Mouse (Mus musculus): ENCODE measurements around the gene Rac3.

Rac3 gene

DNA sequence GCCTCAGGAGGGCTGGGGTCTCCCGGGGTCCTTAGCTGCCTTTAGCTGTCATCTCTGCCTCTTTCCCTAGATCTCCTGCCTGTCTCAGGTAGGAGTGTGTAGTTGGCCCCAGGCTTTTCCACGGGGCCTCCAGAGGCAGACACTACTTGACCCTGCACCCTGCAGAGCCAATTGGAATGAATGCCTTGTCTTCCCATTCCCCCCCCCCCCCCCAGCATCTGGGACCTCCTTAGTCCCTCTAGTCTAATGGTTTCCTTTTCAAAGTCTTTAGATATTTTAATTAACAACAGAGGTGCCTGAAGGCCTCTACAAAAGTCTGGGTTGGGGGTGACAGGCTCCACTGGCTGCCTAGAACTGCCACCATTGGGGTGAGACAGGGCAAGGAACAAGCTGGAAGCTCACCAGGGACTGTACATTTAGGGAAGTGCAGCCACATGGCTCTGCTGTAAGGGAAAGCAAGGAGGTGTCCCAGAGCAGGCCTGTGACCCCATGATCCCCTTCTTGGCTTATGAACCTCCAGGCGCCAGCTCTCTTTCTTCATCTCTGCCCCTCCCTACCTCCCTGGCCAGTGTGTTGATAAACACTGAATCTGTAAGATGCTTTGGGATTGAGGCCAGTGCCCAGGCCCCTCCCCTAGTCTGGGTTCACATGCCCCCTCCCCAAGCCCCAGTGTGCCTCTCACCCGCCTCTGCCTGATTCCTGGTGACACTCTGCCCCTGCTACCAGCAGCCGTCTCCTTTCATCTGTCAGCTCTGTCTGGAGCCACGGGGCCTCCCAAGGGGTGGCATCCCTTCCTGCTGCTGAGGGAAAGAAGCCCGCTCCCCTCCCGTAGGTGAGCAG, 16.6 kb upstream of the Rac3 start:
- in situ Hi-C loops (cut with MboI, MseI): no loop called here

DNA sequence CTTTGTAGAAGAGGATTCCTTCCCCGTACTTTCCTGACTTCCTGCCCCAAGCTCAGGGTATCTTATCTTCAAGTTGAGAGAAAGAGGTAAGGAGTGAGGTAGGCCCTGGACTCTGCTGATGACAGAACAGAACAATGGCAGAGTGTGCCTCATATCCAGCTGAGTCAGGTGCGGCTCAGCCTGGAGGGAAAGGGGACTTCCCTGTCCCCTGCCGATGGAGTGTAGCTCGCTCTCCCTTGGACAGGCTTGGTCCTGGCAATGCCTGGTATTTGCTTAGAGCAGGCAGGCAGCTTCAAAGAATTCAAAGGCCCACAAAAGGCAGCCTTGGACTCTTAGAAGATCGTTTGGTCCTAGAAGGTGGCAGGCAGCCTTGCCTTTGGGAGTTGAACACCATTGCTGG, 15.2 kb upstream of the Rac3 start:
- in situ Hi-C loops (cut with MboI, MseI): no loop called here

DNA sequence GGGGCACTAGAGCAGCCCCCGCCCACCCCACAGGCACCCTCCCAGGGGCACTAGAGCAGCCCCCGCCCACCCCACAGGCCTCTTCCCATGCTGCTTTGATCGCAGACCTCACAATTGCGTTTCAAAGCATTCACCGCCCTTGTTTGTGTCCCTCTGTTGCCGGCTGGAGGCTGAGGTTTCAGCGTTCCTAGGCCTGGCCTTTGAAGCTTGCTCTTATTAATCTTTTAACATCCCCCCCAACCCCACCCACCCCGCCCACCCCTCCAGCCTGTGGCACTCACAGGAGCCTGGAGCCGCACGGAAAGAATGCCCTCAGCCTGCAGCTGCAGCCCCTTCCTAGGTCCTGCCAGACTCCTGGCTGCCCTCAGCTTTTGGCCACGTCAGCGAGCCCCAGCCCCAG, 14.0 kb upstream of the Rac3 start:
- in situ Hi-C loops (cut with MboI, MseI): no loop called here

DNA sequence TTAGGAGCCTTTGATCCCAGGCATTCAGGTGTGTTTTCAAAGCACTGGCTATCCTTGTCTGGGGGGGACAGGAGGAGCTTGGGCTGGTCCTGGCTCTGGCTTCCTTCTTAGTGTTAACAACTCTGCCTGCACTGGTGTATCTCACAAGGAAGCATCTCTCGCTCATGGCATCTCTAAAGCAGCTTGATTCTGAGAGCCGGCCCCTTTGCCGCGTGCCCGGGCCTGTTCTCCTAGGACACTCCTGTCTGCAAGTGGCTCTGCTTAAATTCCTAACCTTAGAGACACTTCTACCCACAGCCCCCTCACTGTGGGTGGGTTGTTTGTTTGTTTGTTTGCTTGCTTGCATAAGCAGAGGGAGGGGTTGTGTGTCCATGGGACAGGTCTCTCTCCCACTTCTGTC, 13.3 kb upstream of the Rac3 start:
- in situ Hi-C loops (cut with MboI, MseI): no loop called here

DNA sequence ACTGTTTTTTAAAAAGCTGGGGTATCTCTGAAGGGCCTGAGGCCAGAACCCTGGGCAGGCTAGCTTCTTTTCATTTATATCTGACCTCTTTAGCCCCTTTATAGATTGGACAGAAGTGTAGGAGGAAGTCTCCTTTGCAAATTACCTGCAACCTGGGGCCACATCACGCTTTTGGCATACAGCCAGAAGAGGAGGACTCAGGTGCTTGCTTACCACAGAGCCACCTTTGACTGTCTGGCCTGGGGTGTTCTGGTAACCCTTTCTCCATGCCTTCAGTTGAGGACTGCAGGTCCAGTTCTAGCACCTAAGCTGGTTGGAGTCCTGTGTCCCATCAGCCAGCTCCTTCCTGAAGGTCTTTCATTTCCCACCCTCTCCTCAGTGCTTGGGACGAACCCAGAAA, 11.7 kb upstream of the Rac3 start:
- in situ Hi-C loops (cut with MboI, MseI): no loop called here

DNA sequence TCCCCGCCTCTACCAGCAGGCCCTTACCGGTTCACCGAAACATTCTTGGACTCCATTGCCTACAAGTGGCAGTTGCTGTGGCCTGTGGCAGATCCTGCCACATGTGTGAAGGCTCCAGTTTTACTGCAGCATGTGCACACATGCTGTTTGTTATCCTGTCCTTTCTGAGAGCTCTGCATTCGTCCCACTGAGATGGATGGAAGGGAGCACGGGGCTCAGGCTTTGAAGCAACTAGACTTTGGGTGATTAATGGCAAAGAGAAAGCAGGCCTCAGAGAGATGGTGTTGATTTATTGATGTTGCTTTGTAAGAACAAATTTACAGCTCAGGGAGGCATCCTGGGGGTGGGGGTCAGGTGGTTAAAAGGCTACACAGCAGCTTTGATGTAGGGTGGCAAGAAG, 10.6 kb upstream of the Rac3 start:
- in situ Hi-C loops (cut with MboI, MseI): loop anchor here (10.0 kb wide), 1 partner anchor 86 kb away; the partner anchor contains the start of gene Sirt7

DNA sequence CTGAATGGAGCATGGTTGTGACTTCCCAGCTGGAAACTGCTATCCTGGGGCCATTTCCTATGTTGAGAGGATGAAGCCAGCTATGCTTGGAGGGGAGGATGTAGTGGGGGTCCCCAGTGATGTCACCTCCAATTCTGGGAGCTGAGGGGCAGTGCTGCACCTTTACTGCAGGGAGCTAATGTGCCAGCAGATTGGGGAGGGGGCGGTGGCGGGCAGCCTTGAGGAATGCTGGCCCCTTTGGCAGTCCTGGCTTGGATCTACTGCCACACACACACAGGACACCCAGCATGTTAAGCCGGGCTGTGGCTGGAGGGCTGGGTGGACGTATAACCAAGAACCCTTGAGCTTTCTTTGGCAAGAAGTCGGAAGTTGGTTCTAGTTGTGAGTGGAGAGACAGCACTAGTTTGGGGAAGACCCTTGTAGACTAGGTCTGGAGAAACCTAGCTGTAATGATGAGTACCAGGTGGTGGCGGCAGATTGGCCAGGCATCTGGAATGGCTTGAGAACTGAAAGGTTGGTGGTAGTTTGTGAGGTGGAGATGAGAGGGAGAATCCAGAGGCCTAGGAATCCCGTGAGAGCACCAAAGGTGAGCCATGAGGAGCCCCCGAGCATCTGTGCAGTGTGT, 9.2 kb upstream of the Rac3 start:
- in situ Hi-C loops (cut with MboI, MseI): loop anchor here (10.0 kb wide), 1 partner anchor 87 kb away; the partner anchor contains the start of gene Sirt7

DNA sequence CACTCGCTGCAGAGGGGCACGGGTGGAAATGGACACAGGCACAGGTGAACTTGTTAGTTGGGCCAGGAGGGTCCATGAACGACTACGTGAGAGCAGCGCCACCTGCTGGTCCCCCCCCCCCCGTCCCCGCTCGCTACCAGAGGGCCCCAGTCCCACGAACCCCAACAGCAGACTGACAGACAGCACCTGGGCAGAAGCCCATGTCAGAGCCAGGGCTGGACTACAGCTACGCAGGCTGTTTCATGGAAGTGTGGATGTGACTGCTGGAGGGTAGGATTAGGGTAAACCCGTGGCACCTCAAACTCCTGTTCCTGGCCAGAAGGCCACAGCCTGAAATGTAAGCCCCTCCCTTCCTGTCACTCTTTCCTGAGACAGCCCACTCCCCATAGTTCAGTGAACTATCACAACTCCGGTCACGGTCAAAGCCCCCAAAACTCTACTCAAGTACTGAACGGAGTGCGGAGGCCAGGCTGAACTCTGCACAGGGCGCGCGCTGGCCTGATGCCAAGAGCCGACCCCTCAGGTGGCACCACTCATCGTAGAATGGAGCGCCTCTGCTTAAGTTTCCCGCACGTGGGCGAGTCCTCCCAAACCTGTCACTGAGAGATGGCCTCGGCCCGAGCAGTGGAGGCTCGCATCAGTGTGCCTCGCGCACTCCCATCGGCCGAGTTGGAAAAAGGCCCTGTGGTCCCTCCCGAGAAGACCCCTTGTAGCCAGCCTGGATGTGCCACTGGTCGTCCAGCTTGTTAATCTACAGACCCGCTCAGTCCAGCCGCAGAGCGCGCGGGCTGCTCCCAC, 8.3 kb upstream of the Rac3 start:
- in situ Hi-C loops (cut with MboI, MseI): loop anchor here (10.0 kb wide), 1 partner anchor 88 kb away; the partner anchor contains the start of gene Sirt7

DNA sequence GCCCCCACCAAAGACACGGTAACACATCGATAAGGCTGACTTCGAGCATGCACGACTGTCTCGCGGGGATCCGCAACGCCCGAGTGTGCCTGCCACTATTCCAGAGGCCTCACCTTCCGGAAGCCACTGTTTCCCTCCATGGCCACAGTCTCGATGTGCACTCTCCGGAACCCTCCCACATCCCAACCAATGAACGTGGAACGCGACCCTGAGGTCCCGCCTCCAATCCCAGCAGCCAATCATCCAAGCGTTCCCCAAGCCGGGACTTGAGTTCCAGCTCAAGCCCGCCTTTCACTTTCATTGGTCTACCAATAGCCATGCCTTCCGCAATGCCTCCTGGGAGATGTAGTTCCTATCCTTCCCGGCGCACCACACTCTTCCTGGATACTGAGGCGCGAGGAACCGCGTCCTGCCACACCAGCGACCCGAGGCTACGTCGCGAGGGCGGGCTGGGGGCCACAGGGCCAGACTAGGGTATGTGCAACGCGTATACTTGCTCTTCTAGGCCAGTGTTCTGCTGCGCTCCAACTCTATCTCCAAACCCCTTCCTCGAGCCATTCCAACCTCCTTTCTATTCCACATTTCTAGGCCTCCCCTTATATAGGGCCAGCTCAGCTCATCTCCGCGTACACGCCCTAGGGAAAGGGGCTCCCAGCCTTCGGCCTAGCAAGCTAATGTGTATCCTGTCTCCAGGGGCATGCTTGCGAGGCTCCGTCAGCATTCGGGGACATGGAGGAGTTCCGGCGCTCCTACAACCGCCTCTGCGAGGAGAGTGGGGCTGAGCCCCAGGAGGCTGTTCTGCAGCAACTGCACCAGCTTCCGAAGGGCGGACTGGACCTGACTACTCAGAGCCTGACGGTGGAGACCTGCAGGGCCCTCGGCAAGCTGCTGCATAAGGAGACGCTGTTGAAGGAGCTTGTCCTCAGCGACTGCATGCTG, 7.4 kb upstream of the Rac3 start, which contains the start of the genes Cenpx and Lrrc45:
Gene Cenpx, minus strand, starts transcription at position 159 of the 939 bp plus-strand sequence.
Gene Lrrc45, plus strand, starts transcription at position 346 of the 939 bp plus-strand sequence.
- in situ Hi-C loops (cut with MboI, MseI): loop anchor here (10.0 kb wide), 1 partner anchor 89 kb away; the partner anchor contains the start of gene Sirt7

DNA sequence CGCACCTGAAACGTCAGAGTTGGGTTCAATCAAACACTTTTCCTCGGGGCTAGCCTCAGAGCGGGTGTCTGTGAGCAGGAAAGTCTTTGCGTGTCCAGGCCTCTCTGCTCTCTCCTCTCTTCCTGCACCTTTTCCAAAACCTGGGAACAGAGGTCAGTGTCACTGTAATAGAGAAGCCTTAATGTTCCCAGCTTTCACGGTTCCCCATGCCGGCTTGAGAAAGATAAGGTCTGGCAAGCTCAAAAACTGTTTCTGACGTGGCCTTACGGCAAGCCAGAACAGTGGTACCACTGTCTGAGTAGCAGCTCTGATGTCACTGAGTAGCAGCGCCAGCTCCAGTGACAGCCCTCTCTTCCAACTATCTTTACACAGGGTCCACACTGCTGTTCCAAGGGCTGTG, 6.7 kb upstream of the Rac3 start:
- in situ Hi-C loops (cut with MboI, MseI): loop anchor here (10.0 kb wide), 1 partner anchor 90 kb away; the partner anchor contains the start of gene Sirt7

DNA sequence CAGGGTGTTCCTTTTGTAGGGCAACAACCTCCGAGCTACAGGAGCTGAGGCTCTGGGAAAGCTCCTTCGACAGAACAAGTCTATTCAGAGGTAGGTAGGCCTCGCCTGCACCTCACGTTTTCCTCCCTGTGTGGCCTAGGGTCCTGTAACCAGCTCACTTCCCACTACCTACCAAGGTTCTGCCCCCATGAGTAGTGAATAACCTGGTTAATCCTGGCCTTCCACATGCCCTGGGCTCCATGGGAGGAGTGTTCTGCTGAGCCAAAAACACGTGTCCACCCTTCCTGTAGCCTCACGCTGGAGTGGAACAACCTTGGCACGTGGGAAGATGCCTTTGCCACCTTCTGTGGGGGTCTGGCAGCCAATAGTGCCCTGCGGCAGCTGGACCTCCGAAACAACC, 6.1 kb upstream of the Rac3 start:
- in situ Hi-C loops (cut with MboI, MseI): loop anchor here (10.0 kb wide), 1 partner anchor 90 kb away; the partner anchor contains the start of gene Sirt7

DNA sequence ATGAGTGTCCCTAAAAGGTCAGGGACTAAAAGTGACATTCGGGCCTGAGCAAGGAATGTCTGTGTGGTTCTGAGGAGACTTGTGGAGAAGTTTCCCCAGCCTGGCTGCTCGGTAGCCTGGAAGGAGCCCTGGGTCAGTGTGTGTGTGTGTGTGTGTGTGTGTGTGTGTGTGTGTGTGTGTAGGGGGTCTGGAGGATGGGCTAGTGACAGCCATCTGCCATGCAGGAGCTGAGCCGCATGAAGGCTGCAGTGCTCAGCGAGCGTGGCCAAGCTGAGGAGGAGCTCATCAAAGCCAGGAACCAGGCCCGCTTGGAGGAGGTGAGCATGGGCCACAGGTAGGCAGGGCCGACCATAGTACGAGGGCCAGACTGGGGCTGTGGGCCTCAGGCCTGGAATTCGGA, 2.0 kb upstream of the Rac3 start:
- in situ Hi-C loops (cut with MboI, MseI): loop anchor here (10.0 kb wide), 1 partner anchor 94 kb away; the partner anchor contains the start of gene Sirt7

DNA sequence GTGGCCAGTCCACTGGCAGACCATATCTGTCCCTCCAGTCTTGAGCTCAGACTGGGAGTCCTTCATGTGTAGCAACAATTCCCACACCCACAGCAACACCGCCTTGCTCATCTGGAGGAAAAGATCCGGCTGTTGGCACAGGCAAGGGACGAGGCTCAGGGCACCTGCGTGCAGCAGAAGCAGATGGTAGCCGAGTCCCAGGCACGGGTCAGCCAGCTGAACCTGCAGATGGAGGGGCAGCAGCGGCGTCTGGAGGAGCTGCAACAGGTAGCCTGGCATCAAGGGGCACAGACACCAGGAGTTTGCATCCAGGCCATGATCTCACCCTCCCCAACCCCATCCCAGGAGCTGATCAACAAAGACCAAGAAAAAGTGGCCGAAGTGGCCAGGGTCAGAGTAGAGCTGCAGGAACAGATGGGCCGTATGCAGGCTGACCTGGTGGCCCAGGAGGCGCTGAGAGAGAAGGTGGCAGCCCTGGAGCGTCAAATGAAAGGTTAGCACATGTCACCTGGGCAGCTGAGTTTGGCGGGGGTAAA, 1.4 kb upstream of the Rac3 start:
- in situ Hi-C loops (cut with MboI, MseI): loop anchor here (10.0 kb wide), 1 partner anchor 95 kb away; the partner anchor contains the start of gene Sirt7

DNA sequence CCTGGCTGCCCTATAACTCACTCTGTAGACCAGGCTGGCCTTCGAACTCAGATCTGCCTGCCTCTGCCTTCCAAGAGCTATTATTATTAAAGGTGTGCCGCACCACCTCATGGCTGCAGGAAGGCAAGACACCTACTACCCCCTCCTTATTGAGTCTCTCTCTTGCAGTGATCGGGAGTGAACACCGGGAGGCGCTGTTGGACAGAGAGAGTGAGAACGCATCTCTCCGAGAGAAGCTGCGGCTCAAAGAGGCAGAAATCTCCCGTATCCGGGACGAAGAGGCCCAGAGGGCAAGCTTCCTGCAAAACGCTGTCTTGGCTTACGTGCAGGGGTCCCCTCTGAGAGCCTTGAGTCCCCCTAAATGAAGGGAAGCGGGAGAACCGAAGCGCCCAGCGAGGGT, 820 bp upstream of the Rac3 start:
- in situ Hi-C loops (cut with MboI, MseI): no loop called here

DNA sequence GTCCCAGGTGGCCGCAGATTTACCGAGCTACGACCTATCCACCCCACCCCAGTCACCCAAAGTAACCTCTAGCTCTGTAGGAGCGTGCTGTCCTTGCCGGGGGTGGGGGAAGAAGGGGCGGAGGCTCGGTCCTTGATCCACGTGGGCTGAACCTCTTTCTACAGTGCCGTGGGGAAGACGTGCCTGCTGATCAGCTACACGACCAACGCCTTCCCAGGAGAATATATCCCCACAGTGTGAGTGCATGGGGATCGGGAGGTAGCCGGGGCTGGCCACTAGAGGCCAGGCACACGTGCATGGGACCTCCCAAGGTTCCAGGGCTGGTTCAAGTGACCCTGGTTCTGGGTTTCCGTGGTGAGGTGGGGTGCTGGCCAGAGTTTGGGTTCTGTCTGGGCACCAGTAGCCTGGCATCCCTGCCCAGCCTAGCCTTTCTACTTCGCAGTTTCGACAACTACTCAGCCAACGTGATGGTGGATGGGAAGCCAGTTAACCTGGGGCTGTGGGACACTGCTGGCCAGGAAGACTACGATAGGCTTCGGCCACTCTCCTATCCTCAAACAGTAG, 879 bp downstream of the Rac3 start:
- in situ Hi-C loops (cut with MboI, MseI): no loop called here

DNA sequence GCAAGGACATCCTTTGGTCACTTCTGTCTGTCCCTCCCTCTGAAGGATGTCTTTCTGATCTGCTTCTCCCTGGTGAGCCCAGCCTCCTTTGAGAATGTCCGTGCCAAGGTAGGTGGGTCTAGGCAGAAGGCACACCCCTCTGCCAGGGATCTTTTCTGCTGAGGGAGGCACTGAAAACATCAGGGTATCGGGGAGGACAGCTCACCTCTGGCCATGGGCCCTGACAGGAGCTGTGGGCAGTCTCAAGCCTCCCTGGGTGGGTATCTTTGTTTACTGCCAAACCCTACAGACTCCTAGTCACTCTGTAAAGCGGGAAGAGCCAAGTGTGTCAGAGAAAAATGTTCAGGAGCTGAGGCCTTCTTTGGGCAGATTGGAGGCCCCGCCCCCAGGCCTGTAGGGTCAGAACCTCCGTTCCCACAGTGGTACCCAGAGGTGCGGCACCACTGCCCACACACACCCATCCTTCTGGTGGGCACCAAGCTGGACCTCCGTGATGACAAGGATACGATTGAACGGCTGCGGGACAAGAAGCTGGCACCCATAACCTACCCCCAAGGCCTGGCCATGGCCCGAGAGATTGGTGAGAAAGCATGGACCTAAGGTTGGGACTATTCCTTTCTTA, 1.6 kb downstream of the Rac3 start:
- in situ Hi-C loops (cut with MboI, MseI): no loop called here

DNA sequence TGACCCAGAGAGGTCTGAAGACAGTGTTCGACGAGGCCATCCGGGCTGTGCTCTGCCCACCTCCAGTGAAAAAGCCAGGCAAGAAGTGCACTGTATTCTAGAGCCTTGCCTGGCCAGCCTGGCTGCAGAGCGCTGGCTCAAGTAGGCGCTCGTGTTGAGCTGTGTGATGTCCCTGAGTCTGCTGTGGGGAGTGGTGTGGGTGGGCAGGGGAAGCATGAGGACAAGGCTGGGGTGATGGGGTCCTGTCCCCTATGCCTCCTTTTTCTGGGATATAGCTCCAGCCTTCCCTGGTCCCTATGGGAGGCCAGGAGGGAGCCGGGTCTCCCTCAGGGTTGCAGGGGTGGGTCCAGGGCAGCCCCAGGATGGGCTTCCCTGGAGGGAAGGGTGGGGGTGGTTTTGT, 2.2 kb downstream of the Rac3 start:
- in situ Hi-C loops (cut with MboI, MseI): no loop called here

DNA sequence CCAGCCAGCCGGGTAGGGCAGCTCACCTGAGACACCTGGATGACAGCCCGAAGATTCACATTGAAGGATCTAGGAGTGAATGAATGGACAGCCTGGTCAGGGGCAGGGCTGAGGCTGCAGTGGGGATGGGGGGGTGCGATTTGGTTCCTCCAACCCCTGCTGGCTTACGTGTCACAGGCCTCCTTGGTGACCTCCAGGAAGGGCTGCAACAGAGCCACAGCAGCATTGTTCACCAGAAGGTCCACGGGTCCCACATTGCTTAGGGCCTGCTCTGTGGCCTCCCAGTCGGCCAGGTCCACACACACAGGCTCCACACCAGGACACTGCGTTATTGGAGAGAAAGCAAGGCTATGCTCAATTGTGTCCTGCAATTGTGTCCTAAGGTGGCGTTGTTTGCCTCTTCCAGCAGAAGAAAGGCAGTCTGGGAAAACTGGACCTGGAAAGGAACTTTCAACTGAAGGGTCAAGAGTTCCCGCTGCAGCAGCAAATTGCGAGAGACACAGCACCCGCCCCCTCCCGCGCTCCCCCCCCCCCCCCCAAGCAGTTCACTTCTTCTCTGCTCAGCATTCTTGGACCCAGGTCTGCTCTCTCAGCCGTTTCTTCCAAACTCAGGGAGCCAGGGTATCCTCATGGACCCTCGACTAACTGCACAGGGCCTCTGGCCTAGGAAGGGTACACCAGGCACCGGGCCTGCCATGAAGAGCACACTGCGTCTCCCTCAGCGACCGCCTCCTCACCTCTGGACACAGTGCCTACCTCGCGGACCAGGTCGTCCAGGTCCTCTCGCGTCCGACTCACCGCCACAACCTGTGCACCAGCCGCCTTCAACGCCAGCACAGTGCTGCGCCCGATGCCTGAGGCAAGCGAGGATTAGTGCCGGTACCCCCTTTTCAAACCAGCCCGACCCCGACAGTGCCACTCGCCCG, 5.2 kb downstream of the Rac3 start:
- in situ Hi-C loops (cut with MboI, MseI): loop anchor here (5.0 kb wide), 1 partner anchor 41 kb away; no protein-coding TSS in a partner anchor

Measured in T-helper 2 cell (primary cell).